Mouse (Mus musculus) liver (tissue): Measurements from ENCODE around the gene Zfp189.

Experiments used
- DNase-seq: peaks from one replicate; pipeline ENCODE4 v3.0.0-alpha.2; 2020; ENCODE audit warnings: mixed read lengths

Zfp189 gene

GRCm38 (mm10) chr4:49539665-49540064 lies 18.7 kb downstream of the Zfp189 start:
- no peak for DNase-seq

GRCm38 (mm10) chr4:49540966-49541365 lies 20.0 kb downstream of the Zfp189 start:
- no peak for DNase-seq

DNA sequence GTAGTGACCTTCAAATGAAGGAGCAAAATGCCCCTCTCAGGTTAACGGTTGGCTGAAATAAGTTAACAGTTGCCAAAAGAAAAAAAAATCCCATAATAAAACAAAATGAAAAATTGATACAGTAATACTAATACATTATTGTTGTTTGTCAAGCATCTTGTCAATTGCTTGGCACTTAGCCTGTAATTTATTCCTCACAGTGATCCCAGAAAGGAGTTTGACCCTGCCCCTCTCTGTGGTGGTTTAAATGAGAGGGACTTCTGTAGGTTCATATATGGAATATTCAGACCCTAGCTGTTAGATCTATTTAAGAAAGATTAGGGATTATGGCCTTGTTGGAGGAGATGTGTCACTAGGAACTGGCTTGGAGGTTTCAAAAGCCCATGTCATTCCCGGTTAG lies 25.1 kb downstream of the Zfp189 start:
- DNase-seq, result no peak

GRCm38 (mm10) chr4:49546873-49547543 lies 26.0 kb downstream of the Zfp189 start:
- no peak for DNase-seq

DNA sequence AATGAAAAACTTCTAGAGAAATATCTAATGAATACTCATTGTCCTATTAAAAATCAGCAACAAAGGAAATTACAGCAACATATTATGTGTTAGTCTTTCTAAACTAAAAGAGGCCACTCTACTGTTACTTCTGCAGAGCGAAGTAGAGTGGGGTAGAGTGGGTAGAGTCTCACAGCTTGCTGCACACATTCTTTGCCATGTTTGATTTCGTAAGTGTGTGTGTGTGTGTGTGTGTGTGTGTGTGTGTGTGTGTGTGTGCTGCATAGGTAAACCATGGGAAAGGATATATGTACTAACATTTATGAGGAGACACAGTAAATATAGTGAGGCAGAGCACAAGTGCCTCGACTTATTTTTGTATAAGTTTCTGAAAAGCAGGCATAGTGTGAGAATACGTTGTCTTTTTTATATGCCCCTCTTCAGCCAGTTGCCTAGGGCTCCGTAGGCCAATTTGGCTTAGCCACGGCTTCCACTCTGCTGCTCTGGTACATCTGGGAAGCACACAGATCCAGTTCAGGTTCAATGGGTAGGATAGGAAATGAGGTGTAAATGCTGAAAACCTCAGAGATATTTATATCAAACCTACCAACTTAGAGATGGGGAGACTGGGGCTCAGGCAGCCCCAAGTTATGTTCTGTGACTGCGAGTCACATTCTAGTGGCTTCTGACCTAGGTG lies 26.7 kb downstream of the Zfp189 start:
- DNase-seq, result no peak

GRCm38 (mm10) chr4:49549383-49549782 lies 28.4 kb downstream of the Zfp189 start, which contains the start of gene Aldob:
Gene Aldob (minus strand): TSS chr4:49549546.
- no peak for DNase-seq

GRCm38 (mm10) chr4:49553380-49553779 lies 32.4 kb downstream of the Zfp189 start:
- DNase-seq, result no peak

DNA sequence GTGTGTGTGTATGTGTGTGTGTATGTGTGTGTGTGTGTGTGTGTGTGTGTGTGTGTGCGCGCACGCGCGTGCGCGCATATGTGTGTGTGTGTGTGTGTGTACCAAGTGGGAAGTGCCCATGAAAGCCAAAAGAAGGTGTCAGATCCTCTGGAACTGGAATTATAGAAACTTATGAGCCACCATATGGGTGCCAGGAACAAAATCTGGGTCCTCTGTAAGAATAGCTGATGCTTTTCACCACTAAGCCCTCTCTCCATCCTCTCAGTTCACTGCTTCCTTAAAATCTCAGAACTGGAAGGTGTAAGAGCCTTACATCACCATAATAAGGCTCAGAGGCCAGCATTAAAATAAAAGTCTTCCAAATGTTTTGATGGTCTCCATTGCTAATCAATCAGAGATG lies 36.4 kb downstream of the Zfp189 start:
- no peak for DNase-seq

DNA sequence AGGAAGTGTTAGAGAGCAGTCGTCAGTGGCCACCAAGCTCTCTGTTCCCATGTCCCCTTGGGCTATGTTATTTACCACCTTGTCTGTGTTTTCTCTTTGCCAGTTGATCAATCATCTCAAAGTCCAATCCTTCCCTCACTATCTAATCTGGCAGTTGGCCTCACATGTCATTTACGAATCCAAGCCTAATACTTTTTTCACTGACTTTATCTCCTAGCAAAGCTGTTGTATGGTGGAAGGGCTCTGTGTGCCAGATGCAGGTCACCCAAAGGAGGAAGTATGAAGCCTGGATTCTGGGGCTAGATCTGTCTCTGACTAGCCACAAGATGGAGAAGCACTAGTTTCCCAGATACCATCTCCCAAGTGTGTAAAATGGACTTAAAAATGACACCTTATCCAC lies 37.2 kb downstream of the Zfp189 start:
- no peak for DNase-seq

DNA sequence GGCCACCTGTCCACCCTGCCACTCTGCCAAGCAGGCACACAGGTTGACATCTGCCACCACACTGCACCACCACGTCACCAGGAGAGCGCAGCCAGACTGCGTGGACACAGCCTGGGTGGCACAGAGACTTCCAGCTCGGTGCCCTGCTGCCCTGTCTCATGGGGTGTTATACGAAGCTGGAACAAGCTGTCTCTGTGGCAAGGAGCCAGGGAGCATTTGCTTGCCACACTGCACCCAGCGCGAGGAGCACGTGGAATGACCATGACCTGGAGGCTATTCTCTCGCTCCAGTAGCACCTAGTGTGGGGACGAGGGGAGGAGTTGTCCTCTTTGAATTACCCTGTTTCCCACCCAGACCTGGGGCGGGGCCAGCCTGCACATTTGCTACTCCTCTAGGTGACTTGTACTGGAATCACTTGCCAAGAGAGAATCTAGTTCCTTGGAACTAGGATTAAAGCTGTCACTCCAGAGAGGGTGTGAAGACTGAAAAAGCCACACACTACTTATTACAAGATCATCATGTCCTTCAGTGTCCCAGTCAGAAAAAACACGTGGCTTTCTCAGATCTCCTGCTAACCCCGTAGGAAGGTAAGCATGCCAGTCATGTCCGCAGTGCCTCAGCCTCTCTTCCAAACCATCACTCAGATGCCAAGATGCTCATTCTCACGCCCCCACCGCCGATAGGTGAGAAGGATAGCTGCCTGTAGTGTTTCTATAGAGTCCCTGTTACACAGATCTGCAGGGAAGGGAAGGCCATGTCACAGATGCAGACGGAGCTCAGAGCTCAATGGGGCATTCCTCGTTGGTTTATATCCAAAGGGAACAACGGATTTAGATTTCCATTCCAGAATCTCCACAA lies 39.2 kb downstream of the Zfp189 start:
- DNase-seq, result peak; percentile 18

DNA sequence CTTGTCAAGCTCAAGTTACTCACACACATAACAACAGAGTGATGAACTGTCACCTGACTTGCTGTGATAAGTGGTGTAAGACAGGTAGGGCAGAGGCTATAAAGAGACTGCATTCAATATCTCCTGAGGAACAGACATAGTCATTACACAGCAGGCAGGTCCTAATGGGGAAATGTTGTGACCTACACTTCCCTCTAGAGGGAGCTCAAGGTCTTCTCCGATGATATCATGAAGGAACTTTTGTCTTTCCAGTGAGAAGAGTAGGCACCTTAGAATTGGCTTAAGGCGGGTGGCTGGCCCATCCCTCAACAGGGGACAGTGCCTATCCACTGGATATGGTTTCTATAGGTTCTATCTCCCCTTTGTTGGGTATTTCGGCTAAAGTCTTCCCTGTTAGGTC lies 46.6 kb downstream of the Zfp189 start:
- peak; percentile 49 for DNase-seq

GRCm38 (mm10) chr4:49572194-49572593 lies 51.2 kb downstream of the Zfp189 start:
- no peak for DNase-seq
